Mouse (Mus musculus) hematopoietic stem cell, adult 5-6 weeks (primary cell): ENCODE measurements around the gene Defb43. TPM values are rescaled to one million over a fixed set of nuclear protein-coding genes. Genes with fewer than 3 reads are reported as not detected.

Experiments
- ATAC-seq, 2 experiments: fragments of 125-278 bp in 1 of 2; replicated peaks in 1 of 2; 2 replicates each; pipeline ENCODE4 v1.8.0; 2016 to 2017; ENCODE audit warnings: inconsistent platforms in 2 of 2, mild to moderate bottlenecking in 2 of 2, moderate number of reproducible peaks in 2 of 2, low read depth in 1 of 2, moderate TSS enrichment in 1 of 2; ENCODE audit not compliant: low FRiP score in 2 of 2, poor library complexity in 2 of 2, severe bottlenecking in 2 of 2, insufficient read depth in 1 of 2, low TSS enrichment in 1 of 2
- total RNA-seq: library from RNA; stranded (forward); fragments of 172-1452, 232-1000 nt; gene quantifications from 2 replicates; pipeline ENCODE4 v1.2.3, GENCODE M21; 2017

Gene Defb43
- total RNA-seq, 1 experiment from 2014 or later = not detected

- ATAC-seq = no peak
Measured at GRCm38 (mm10) chr14:63054729-63055128, 43.2 kb downstream of the Defb43 start.

- no peak for ATAC-seq
Measured at GRCm38 (mm10) chr14:63060361-63060760, 48.8 kb downstream of the Defb43 start.

DNA sequence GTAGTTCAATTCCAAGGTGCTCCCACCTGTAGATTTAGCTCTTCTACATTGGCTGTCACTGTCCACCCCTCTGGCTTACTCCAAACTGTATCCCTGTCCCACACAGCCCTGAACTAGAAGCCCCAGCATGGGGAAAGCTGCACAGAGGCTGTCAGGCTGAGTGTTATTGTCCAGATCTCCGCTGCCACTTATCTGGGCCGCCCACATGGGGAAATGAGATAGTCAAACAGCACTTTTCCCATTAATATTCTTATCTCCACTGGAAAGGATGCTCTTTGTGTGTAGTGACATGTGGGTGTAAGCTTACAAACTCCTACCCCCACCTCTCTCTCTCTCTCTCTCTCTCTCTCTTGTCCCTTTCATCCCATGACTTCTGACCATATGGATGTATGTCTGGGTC is 50.6 kb downstream of the Defb43 start:
- ATAC-seq = no peak

- ATAC-seq = no peak
Measured at GRCm38 (mm10) chr14:63065391-63065790, 53.8 kb downstream of the Defb43 start.

GRCm38 (mm10) chr14:63066630-63067310 is 55.2 kb downstream of the Defb43 start:
- ATAC-seq = peak; percentile 32 to 39; a peak in 1 of 4 replicates

Other genes with a start within 250 kb of the Defb43 start
- gene Wdfy2, start 174.1 kb upstream of the Defb43 start, total RNA-seq = 31.4 and 35.4 TPM in 2 replicates
- gene Defb48, start 27.3 kb upstream of the Defb43 start, total RNA-seq = not detected in 2 replicates
- not detected in 2 replicates for gene Defb47, start 13.7 kb upstream of the Defb43 start, total RNA-seq
- gene Defb42, start 35.2 kb downstream of the Defb43 start, total RNA-seq = not detected in 2 replicates
- gene Defb30, start 38.2 kb downstream of the Defb43 start, total RNA-seq = not detected in 2 replicates